Mouse (Mus musculus) myocyte (in vitro differentiated cells): Measurements from ENCODE around the gene Gstm6. TPM values are rescaled to one million over a fixed set of nuclear protein-coding genes. Genes with fewer than 3 reads are reported as not detected.

Experiments
- H3K27me3 ChIP-seq: one replicate; pipeline ENCODE4 v1.6.1; 2011; ENCODE audit not compliant: control insufficient read depth, insufficient read depth, insufficient read length
- H3K36me3 ChIP-seq: one replicate; pipeline ENCODE4 v1.6.1; 2011; ENCODE audit not compliant: control insufficient read depth, insufficient read depth
- H3K4me2 ChIP-seq: one replicate; pipeline ENCODE4 v1.6.1; 2011; ENCODE audit warnings: low read depth, control low read depth
- H3K4me3 ChIP-seq: one replicate; pipeline ENCODE4 v1.5.1; 2011; ENCODE audit warnings: mild to moderate bottlenecking, control low read depth, moderate library complexity
- H3K79me2 ChIP-seq: one replicate; pipeline ENCODE4 v1.6.1; 2011; ENCODE audit not compliant: control insufficient read depth, insufficient read depth
- H3ac ChIP-seq: one replicate; pipeline ENCODE4 v1.6.1; 2011; ENCODE audit not compliant: control insufficient read depth, insufficient read length
- CEBPB ChIP-seq: IDR thresholded peaks from 2 replicates; pipeline ENCODE4 v1.6.1; 2011; ENCODE audit warnings: mild to moderate bottlenecking, moderate library complexity; ENCODE audit not compliant: poor library complexity, insufficient read depth, severe bottlenecking
- E2F4 ChIP-seq: IDR thresholded peaks from one replicate; pipeline ENCODE4 v1.6.1; 2011; ENCODE audit warnings: mild to moderate bottlenecking, control low read depth, moderate library complexity; ENCODE audit not compliant: insufficient read depth
- MAX ChIP-seq: IDR thresholded peaks from one replicate; pipeline ENCODE4 v1.6.1; 2011; ENCODE audit warnings: low read depth, mild to moderate bottlenecking, control low read depth
- MYOD1 ChIP-seq, 3 experiments: IDR thresholded peaks; one replicate each; pipeline ENCODE4 v1.6.1; 2011; ENCODE audit warnings: control low read depth in 2 of 3, low read depth in 2 of 3, mild to moderate bottlenecking in 2 of 3, moderate library complexity in 1 of 3; ENCODE audit not compliant: insufficient read length in 2 of 3, control insufficient read depth in 1 of 3
- MYOG ChIP-seq, 3 experiments: IDR thresholded peaks; one replicate each; pipeline ENCODE4 v1.6.1; 2011; ENCODE audit warnings: control low read depth in 2 of 3, low read depth in 2 of 3, mild to moderate bottlenecking in 2 of 3; ENCODE audit not compliant: insufficient read length in 2 of 3, control insufficient read depth in 1 of 3, insufficient read depth in 1 of 3
- POLR2A ChIP-seq: IDR thresholded peaks from one replicate; pipeline ENCODE4 v1.6.1; 2011; ENCODE audit warnings: low read depth, mild to moderate bottlenecking, control low read depth, moderate library complexity; ENCODE audit not compliant: insufficient read length
- POLR2AphosphoS2 ChIP-seq: IDR thresholded peaks from one replicate; pipeline ENCODE4 v1.6.1; 2011; ENCODE audit warnings: low read depth, control low read depth; ENCODE audit not compliant: insufficient read length
- REST ChIP-seq: IDR thresholded peaks from one replicate; pipeline ENCODE4 v1.6.1; 2011; ENCODE audit warnings: mild to moderate bottlenecking, control low read depth, moderate library complexity; ENCODE audit not compliant: insufficient read depth, insufficient read length
- SRF ChIP-seq: IDR thresholded peaks from one replicate; pipeline ENCODE4 v1.6.1; 2011; ENCODE audit warnings: low read depth; ENCODE audit not compliant: control insufficient read depth, insufficient read length
- TCF12 ChIP-seq: IDR thresholded peaks from one replicate; pipeline ENCODE4 v1.6.1; 2011; ENCODE audit warnings: mild to moderate bottlenecking, control low read depth; ENCODE audit not compliant: poor library complexity, insufficient read depth, severe bottlenecking
- TCF3 ChIP-seq: IDR thresholded peaks from one replicate; pipeline ENCODE4 v1.6.1; 2011; ENCODE audit warnings: low read depth, control low read depth; ENCODE audit not compliant: insufficient read length
- USF1 ChIP-seq: IDR thresholded peaks from one replicate; pipeline ENCODE4 v1.6.1; 2011; ENCODE audit warnings: low read depth, mild to moderate bottlenecking, control low read depth, moderate library complexity
- polyA plus RNA-seq: library from polyadenylated mRNA; unstranded; fragments of >200 nt; fragmentation: generic; extraction: Trizol; gene quantifications from one replicate; pipeline ENCODE4 v1.2.1, GENCODE M21; 2012; ENCODE audit warnings: missing spikeins

Gstm6 gene
- polyA plus RNA-seq, 1 experiment, result not detected

- Histone ChIP-seq H3K4me2 (no peak overlapping the region), H3K4me3 (no peak overlapping the region), H3K79me2 (no peaks in the 10 kb centered on the region), H3ac (no peak overlapping the region), H3K27me3 (no peaks in the 10 kb centered on the region), H3K36me3 (no peaks in the 10 kb centered on the region)
- TF ChIP-seq TCF12, result no peak
- TF ChIP-seq MAX, result no peak
- TF ChIP-seq TCF3, result no peak
- TF ChIP-seq MYOG (IDR thresholded peaks at IDR 0.05; ENCODE audit: control insufficient read depth in 1 of 3, insufficient read depth in 1 of 3, insufficient read length in 2 of 3, low read depth in 2 of 3), result no peak
- TF ChIP-seq MYOD1 (IDR thresholded peaks at IDR 0.05; ENCODE audit: control insufficient read depth in 1 of 3, insufficient read length in 2 of 3, low read depth in 2 of 3), result no peak
- TF ChIP-seq E2F4, result no peak
- no peak for TF ChIP-seq REST
- no peak for TF ChIP-seq SRF
- TF ChIP-seq CEBPB, result no peak
- no peak for TF ChIP-seq POLR2A
- no peak for TF ChIP-seq POLR2AphosphoS2
- no peak for TF ChIP-seq USF1
Observed at GRCm38 (mm10) chr3:107941261-107941660, 2.3 kb downstream of the Gstm6 start.

GRCm38 (mm10) chr3:107940524-107940923, 3.0 kb downstream of the Gstm6 start:
- TF ChIP-seq MYOD1 (IDR thresholded peaks at IDR 0.05; ENCODE audit: control insufficient read depth in 1 of 3, insufficient read length in 2 of 3, low read depth in 2 of 3) (no peak), POLR2A (no peak), E2F4 (no peak), USF1 (no peak), TCF12 (no peak), SRF (no peak), CEBPB (no peak), REST (no peak), MAX (no peak), TCF3 (no peak), POLR2AphosphoS2 (no peak), MYOG (IDR thresholded peaks at IDR 0.05; ENCODE audit: control insufficient read depth in 1 of 3, insufficient read depth in 1 of 3, insufficient read length in 2 of 3, low read depth in 2 of 3) (no peak)
- no peak overlapping the region for H3K4me3 ChIP-seq
- H3K27me3 ChIP-seq, result peaks cover 5% of the 10 kb centered on the region
- H3K79me2 ChIP-seq, result no peaks in the 10 kb centered on the region
- no peak overlapping the region for H3ac ChIP-seq
- no peak overlapping the region for H3K4me2 ChIP-seq
- no peaks in the 10 kb centered on the region for H3K36me3 ChIP-seq

GRCm38 (mm10) chr3:107939830-107940229, 3.7 kb downstream of the Gstm6 start:
- Histone ChIP-seq H3ac (no peak overlapping the region), H3K79me2 (no peaks in the 10 kb centered on the region), H3K4me2 (peak overlapping the region; percentile 36), H3K27me3 (peaks cover 5% of the 10 kb centered on the region), H3K36me3 (no peaks in the 10 kb centered on the region), H3K4me3 (no peak overlapping the region)
- TF ChIP-seq TCF12 (no peak), MYOD1 (IDR thresholded peaks at IDR 0.05; ENCODE audit: control insufficient read depth in 1 of 3, insufficient read length in 2 of 3, low read depth in 2 of 3) (no peak), CEBPB (no peak), REST (no peak), POLR2AphosphoS2 (no peak), MYOG (IDR thresholded peaks at IDR 0.05; ENCODE audit: control insufficient read depth in 1 of 3, insufficient read depth in 1 of 3, insufficient read length in 2 of 3, low read depth in 2 of 3) (no peak), TCF3 (no peak), E2F4 (no peak), SRF (no peak), USF1 (no peak), MAX (no peak)

GRCm38 (mm10) chr3:107939403-107939802, 4.1 kb downstream of the Gstm6 start:
- H3K36me3 ChIP-seq, result no peaks in the 10 kb centered on the region
- peaks cover 5% of the 10 kb centered on the region for H3K27me3 ChIP-seq
- no peak overlapping the region for H3K4me3 ChIP-seq
- peak overlapping the region; percentile 36 for H3K4me2 ChIP-seq
- no peak for TF ChIP-seq REST
- no peak for TF ChIP-seq TCF12
- TF ChIP-seq CEBPB, result no peak
- no peak for TF ChIP-seq SRF
- TF ChIP-seq USF1, result no peak
- no peak for TF ChIP-seq POLR2A
- no peak for TF ChIP-seq E2F4
- TF ChIP-seq TCF3, result no peak
- no peak for TF ChIP-seq POLR2AphosphoS2
- TF ChIP-seq MYOD1 (IDR thresholded peaks at IDR 0.05; ENCODE audit: control insufficient read depth in 1 of 3, insufficient read length in 2 of 3, low read depth in 2 of 3), result no peak
- TF ChIP-seq MYOG (IDR thresholded peaks at IDR 0.05; ENCODE audit: control insufficient read depth in 1 of 3, insufficient read depth in 1 of 3, insufficient read length in 2 of 3, low read depth in 2 of 3), result no peak
- no peak for TF ChIP-seq MAX
- no peaks in the 10 kb centered on the region for H3K79me2 ChIP-seq
- no peak overlapping the region for H3ac ChIP-seq
